Mouse (Mus musculus) left cerebral cortex, adult 2 months (tissue): ENCODE measurements around the gene Glyr1. TPM values are rescaled to one million over a fixed set of nuclear protein-coding genes. Genes with fewer than 3 reads are reported as not detected.
A peak's percentile ranks its signal among the peaks of the same experiment; 100 is the strongest.

Experiments used
- DNase-seq, 2 experiments: peaks; one replicate each; pipeline ENCODE4 v3.0.0; 2021 to 2022; ENCODE audit warnings: low spot score in 2 of 2, mixed read lengths in 1 of 2; ENCODE audit errors: extremely low spot score in 1 of 2
- H3K27ac ChIP-seq: fragments of 200-600 bp; 2 replicates; pipeline ENCODE4 v1.8.1; 2022
- H3K4me3 ChIP-seq: fragments of 200-600 bp; 2 replicates; pipeline ENCODE4 v1.8.1; 2022
- CTCF ChIP-seq: fragments of 200-600 bp; IDR thresholded peaks from 2 replicates; pipeline ENCODE4 v1.8.1; 2022; ENCODE audit warnings: antibody characterized with exemption, mild to moderate bottlenecking, moderate library complexity
- intact Hi-C: fragments of 180-260 bp; cut with DNase I; formaldehyde crosslinking; loops from one replicate; pipeline ENCODE4 v1.15.1; 2025
- long read RNA-seq, 2 experiments: library from polyadenylated mRNA; stranded (forward); transcript quantifications; one replicate each; pipeline ENCODE4 v2.0.0; 2021; ENCODE audit warnings: borderline mapping rate in 2 of 2
- total RNA-seq, 2 experiments: library from RNA; stranded (reverse); gene quantifications; 2 replicates each; pipeline ENCODE4 v1.2.3; 2021

Glyr1 gene
- total RNA-seq = 100 to 1,000 TPM; 139 to 146 TPM
- long read RNA-seq, experiment 1, transcript Glyr1-201 (16 exons, 3,280 nt) = minor isoform, 74 of 252 reads
- long read RNA-seq, experiment 1, transcript Glyr1-202 (16 exons, 3,292 nt) = major isoform, 120 of 252 reads
- long read RNA-seq, experiment 1, partial matches to known transcripts = 18 of 252 reads
- long read RNA-seq, experiment 1, other reads (novel, unspliced or antisense) = 40 of 252 reads
- long read RNA-seq, experiment 2, transcript Glyr1-201 (16 exons, 3,280 nt) = minor isoform, 51 of 175 reads
- long read RNA-seq, experiment 2, transcript Glyr1-202 (16 exons, 3,292 nt) = major isoform, 84 of 175 reads
- long read RNA-seq, experiment 2, partial matches to known transcripts = 11 of 175 reads
- long read RNA-seq, experiment 2, other reads (novel, unspliced or antisense) = 29 of 175 reads

DNA sequence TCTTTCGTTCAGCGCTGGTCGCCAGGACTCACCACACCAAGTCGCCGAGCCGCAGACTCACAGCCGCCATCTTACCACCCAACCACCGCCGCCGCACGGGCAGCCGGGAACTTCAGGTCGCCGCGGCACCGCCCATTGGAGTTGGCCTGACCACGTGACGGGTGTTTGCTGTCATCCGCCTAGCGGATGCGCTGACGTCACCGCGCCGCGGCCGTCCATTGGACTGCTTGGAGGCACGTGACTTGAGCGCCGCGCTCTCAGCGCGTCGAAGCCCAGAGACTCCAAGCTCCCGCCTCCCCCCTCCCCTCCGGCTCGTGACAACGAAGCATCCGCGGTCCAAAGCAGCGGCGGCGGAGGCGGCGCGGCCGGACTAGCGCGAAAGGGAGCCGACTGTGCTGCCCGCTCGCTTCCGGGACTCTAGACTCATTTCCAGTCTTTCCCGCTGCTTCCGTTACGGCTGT is at the start of gene Glyr1, which contains the start of gene Ubn1:
Gene Glyr1, minus strand, starts transcription at position 90 of the 461 bp plus-strand sequence.
Gene Ubn1, plus strand, starts transcription at position 284 of the 461 bp plus-strand sequence.
- TF ChIP-seq CTCF = no peak; the same call in 1 of the 2 replicates
- Histone ChIP-seq H3K27ac (peak within 1 kb of the TSS; percentile 92), H3K4me3 (peak within 1 kb of the TSS; percentile 99)
- DNase-seq = peak; percentile 99 to 100
- intact Hi-C loops = loop anchor here (1.0 to 5.0 kb wide), 2 partner anchors 152 to 183 kb away; partner anchors contain the start of genes Alg1 and Nagpa

DNA sequence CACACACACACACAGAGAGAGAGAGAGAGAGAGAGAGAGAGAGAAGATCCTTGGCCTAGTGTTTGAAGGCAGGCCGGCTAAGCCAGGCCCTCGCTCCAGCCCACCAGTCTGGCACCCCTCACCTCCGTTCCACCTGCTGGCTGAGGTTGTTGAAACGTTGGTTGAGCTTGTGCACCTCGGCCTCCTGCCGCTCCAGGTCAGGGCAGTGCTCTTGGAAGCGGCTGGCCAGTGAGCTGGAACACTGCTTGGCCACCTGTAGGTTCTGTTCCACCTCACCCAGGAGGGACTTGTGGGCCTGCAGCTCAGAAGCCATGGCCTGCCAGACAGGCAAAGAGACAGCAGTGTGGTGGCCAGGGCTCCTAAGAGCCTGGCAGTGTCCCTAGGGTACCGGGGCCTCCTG is 46.8 kb upstream of the Glyr1 start:
- intact Hi-C loops = no loop called here
- DNase-seq = no peak
- no peak for TF ChIP-seq CTCF
- Histone ChIP-seq H3K27ac (no peak overlapping the region), H3K4me3 (no peak overlapping the region)

DNA sequence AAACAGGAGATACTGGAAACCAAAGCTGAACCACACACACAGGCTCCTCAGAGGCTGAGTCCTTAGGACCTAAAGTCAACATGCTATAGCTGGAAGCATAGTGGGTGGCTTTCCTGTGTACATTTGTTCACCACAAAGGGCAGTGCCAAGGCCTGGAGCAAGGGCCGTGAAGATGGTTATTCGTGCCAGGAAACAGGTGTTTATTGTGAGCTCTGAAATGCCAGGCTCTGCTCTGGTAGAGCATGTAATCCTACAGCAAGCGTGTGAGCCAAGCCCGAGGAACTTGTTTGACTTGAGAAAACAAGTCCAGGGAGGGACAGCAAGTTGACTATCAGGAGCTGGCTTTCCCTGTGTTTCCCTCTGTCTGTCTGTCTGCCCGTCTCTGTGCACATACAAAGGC is 43.6 kb upstream of the Glyr1 start:
- intact Hi-C loops = no loop called here
- no peak for TF ChIP-seq CTCF
- H3K4me3 ChIP-seq = no peak overlapping the region
- H3K27ac ChIP-seq = no peak overlapping the region
- DNase-seq = no peak

DNA sequence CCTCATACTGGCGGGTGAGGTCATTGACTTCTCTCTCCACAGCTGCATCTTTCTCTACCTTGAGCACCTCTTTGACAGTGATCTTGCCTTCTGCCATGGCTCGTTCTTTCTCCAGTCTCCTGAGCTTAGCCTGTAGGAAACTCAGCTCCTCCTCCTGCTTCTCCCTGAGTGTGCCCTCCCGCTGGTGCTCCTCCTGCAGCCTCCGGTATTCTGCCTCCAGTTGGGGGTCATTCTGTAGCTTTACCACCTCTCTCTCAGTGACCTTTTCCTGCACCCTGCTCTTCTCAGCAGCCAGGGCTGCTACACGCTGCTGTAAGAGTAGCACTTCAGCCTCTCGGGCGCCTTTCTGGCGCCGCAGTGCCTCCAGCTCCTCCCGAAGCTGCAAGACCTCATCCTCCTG is 39.4 kb upstream of the Glyr1 start:
- DNase-seq = no peak
- intact Hi-C loops = no loop called here
- Histone ChIP-seq H3K27ac (no peak overlapping the region), H3K4me3 (no peak overlapping the region)
- no peak for TF ChIP-seq CTCF

DNA sequence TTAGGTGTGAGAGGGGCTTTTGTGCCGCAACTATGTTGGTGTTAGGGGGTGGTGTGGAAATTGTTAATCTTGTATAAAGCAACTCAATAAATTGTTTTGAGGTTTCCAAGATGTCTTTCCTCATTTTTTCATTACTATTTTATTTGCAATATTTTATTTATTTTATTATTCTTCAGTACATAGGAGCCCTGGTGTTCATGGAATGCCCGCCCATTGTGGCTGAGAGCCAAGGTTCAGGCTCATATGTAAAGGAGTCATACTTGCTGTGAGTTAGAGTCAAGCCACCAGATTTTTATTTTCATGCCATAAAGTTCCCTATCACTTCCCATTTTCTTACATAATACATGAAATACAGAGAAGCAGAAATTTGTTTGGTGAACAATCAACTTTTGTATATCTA is 36.5 kb upstream of the Glyr1 start:
- H3K27ac ChIP-seq = no peak overlapping the region
- H3K4me3 ChIP-seq = no peak overlapping the region
- intact Hi-C loops = no loop called here
- no peak for TF ChIP-seq CTCF
- no peak for DNase-seq

DNA sequence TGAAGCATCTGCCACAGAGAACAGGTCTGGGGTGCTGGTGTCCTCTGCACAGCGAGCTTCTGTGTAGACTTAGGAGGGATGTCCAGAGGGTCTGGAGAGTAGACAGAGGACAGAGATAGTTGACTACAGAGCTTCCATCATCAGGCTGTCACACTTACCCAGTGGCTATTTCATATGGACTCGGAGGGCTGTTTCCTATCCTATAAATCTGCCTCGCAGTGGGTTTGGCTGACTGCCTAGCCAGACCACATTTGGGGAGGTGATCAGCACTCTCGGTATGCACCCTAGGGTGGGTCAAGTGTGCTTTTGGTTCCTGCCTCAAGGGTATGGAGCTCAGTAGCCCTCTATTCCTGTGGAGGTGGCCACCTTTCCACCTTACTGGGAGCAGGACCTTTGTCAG is 35.5 kb upstream of the Glyr1 start:
- DNase-seq = no peak
- intact Hi-C loops = no loop called here
- H3K27ac ChIP-seq = no peak overlapping the region
- no peak overlapping the region for H3K4me3 ChIP-seq
- TF ChIP-seq CTCF = no peak

DNA sequence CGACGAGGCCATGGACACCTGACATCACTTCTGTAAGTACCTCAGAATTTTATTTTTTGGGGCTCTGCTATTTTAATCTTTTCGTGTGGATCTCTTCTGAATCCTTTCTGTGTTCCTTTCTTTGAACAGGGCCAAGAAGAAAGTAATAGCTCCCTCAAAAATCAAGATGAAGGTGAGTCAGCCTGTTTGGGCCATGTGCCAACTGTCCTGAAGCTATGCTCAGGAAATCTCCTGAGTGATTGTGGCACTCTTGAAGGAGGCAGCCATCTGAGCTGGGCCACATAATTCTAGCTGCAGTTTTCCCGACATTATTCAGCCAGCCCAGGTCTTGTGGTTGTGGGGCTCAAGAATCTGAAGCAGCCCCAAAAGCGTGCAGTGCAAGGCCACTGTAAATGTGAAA is 24.7 kb upstream of the Glyr1 start:
- Histone ChIP-seq H3K4me3 (no peak overlapping the region), H3K27ac (no peak overlapping the region)
- intact Hi-C loops = no loop called here
- DNase-seq = no peak
- no peak for TF ChIP-seq CTCF

DNA sequence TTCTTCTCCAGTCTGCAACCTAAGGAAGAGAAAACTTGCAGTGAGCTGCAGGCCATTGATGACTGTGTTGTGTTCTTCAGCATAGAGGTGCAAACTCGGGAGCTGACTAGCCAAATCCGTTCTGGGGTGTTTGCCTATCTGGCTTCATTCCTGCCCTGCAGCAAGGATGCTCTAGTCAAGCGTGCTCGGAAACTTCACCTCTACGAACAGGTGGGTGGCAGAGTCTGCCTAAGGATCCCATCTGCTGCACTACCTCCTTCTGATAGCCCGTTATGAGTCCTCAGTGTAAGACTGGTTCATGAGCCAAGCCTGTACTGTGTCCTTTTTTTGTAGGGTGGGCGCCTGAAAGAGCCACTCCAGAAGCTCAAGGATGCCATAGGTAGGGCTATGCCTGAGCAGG is 22.3 kb upstream of the Glyr1 start:
- Histone ChIP-seq H3K4me3 (no peak overlapping the region), H3K27ac (no peak overlapping the region)
- no peak for DNase-seq
- intact Hi-C loops = no loop called here
- TF ChIP-seq CTCF = no peak

DNA sequence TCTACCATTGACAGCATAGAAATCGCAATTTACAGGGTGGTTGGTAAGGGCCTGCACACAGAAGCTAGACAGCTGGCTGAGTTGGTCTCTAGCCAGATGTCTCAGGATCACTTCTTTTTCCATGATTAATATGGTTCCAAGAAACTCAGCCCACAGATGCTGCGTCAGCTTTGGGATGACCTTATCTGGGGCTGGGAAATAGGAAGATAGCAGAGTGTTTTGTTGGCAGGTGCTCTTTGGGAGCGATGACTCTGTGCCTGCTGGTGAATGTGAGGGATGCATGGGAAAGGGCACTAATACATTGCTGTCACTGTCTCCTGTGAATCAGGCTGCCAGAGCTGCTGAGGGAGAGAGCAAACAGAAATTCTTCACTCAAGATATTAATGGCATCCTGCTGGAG is 20.7 kb upstream of the Glyr1 start:
- DNase-seq = peak; percentile 37 to 39
- intact Hi-C loops = no loop called here
- H3K27ac ChIP-seq = peak overlapping the region; percentile 16; the same call in 1 of the 2 replicates
- TF ChIP-seq CTCF = no peak
- H3K4me3 ChIP-seq = no peak overlapping the region

DNA sequence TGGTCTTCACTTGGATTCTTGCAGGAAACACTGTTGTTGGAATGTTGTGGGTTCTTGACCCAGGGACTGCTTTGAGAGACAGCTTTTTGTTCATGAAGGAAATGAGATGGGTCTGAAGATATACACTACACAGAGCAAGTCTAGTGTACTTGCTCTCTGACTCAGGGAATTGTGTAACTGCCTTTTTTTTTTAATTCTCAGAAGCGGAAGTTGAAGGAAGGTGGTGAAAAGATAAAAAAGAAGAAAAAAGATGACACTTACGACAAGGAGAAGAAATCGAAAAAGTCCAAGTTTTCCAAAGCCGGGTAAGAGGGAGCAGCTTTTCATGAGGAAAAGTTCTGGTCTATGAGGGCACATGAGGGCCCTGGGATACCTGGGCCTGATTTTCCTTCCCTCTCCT is 13.8 kb upstream of the Glyr1 start:
- Histone ChIP-seq H3K27ac (no peak overlapping the region), H3K4me3 (no peak overlapping the region)
- intact Hi-C loops = no loop called here
- no peak for TF ChIP-seq CTCF
- no peak for DNase-seq

DNA sequence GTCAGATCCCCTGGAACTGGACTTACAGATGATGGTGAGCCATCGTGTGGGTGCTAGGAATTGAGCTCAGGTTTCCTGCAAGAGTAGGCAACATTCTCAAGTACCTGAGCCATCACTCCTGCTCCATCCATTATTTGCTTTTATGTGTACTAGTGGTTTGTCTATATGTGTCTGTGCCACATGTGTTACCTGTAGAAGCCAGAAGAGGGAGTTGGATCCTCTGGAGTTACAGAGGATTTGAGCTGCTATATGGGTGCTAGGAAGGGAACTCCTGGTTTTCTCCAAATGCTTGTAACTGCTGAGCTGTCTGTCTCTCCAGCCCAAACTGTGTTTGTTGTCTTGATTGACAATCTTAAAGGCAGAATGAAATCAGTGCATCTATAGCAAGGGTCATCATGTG is 8.5 kb upstream of the Glyr1 start:
- intact Hi-C loops = loop anchor here (5.0 kb wide), 1 partner anchor 89 kb away; the partner anchor contains the start of gene Sec14l5
- peak; percentile 39 for TF ChIP-seq CTCF
- H3K27ac ChIP-seq = no peak overlapping the region
- H3K4me3 ChIP-seq = no peak overlapping the region
- DNase-seq = no peak

DNA sequence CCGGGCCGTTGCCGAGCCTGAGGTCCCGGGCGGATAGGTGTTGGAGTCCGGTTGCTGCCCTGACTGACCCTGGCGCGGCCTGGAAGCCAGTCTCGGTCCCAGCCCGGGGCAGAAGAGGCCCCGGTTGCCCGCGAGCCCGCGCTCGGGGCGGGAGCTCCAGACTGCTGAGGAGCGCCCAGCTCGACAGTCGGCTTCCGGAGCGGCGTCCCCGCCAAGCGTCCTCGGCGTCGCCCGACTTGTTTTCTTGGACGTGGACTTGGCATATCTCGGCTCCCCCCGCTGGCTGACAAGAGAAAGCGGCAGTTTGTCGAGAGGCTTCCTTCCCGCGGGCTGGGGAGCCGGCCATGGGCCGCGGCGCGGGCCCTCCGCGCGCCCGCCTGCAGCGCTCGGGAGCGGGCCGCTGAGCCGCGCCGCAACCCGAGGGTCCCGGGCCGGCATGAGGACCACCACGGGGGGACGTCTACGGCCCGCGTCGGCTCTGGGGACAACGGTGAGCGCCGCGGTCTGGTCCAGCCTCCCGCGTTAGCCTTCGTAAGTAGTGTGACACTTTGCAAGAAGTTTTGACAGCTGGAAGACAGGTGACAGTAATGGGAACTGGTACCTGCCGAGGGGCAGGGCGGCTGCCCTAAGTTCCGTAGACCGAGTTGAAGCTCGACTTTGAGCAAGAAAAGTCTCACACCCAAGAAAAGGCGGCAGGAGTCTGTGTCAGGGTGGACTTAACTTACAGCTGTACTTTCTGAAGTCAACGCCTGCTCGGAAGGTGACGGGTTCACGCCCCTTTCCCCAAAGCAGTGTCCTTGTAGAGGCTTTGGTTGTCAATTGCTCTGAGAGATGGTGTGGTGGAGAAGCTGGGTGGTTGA is 818 bp upstream of the Glyr1 start:
- peak; percentile 70 to 74 for DNase-seq
- peak overlapping the region; percentile 99 for H3K4me3 ChIP-seq
- intact Hi-C loops = loop anchor here (1.0 to 5.0 kb wide), 2 partner anchors 152 to 183 kb away; partner anchors contain the start of genes Alg1 and Nagpa
- peak overlapping the region; percentile 88 for H3K27ac ChIP-seq
- TF ChIP-seq CTCF = peak; percentile 17
